Mouse (Mus musculus) C2C12 (cell line): ENCODE results near the gene Rbfox3. TPM values are rescaled to one million over a fixed set of nuclear protein-coding genes. Genes with fewer than 3 reads are reported as not detected.

Experiments used
- H3K27me3 ChIP-seq: one replicate; pipeline ENCODE4 v1.6.1; 2011; ENCODE audit not compliant: control insufficient read depth, insufficient read depth, insufficient read length
- H3K36me3 ChIP-seq: one replicate; pipeline ENCODE4 v1.6.1; 2011; ENCODE audit not compliant: control insufficient read depth, insufficient read depth
- H3K4me3 ChIP-seq: one replicate; pipeline ENCODE4 v1.5.1; 2011; ENCODE audit warnings: mild to moderate bottlenecking, control low read depth; ENCODE audit not compliant: poor library complexity, insufficient read depth, severe bottlenecking
- H3K79me2 ChIP-seq: one replicate; pipeline ENCODE4 v1.6.1; 2011; ENCODE audit not compliant: control insufficient read depth, insufficient read depth
- H3K79me3 ChIP-seq: one replicate; pipeline ENCODE4 v1.6.1; 2011; ENCODE audit warnings: low read depth, control low read depth
- H3ac ChIP-seq: one replicate; pipeline ENCODE3; 2011; ENCODE audit warnings: low read depth; ENCODE audit not compliant: control insufficient read depth, insufficient read length
- CEBPB ChIP-seq: IDR thresholded peaks from one replicate; pipeline ENCODE4 v1.6.1; 2011; ENCODE audit warnings: low read depth, mild to moderate bottlenecking, control low read depth, moderate library complexity
- CTCF ChIP-seq: IDR thresholded peaks from one replicate; pipeline ENCODE4 v1.5.1; 2011; ENCODE audit not compliant: control insufficient read depth, insufficient read depth, insufficient read length
- FOSL1 ChIP-seq: IDR thresholded peaks from one replicate; pipeline ENCODE4 v1.8.0; 2011; ENCODE audit warnings: mild to moderate bottlenecking, low read length; ENCODE audit not compliant: poor library complexity, insufficient read depth, severe bottlenecking
- MAX ChIP-seq: IDR thresholded peaks from one replicate; pipeline ENCODE4 v1.6.1; 2011; ENCODE audit warnings: mild to moderate bottlenecking, control low read depth
- MYOD1 ChIP-seq: IDR thresholded peaks from one replicate; pipeline ENCODE4 v1.6.1; 2011; ENCODE audit warnings: low read depth; ENCODE audit not compliant: control insufficient read depth, insufficient read length
- MYOG ChIP-seq: IDR thresholded peaks from one replicate; pipeline ENCODE4 v1.6.1; 2011; ENCODE audit not compliant: control insufficient read depth, insufficient read length; ENCODE audit errors: extremely low read depth
- USF1 ChIP-seq: IDR thresholded peaks from one replicate; pipeline ENCODE4 v1.6.1; 2011; ENCODE audit warnings: low read depth, mild to moderate bottlenecking, control low read depth, moderate library complexity
- polyA plus RNA-seq: library from polyadenylated mRNA; unstranded; fragments of >200 nt; fragmentation: generic; extraction: Trizol; gene quantifications from one replicate; pipeline ENCODE4 v1.2.1, GENCODE M21; 2012; ENCODE audit warnings: missing spikeins

Rbfox3 gene
- polyA plus RNA-seq, 1 experiment: not detected

- Histone ChIP-seq H3K27me3 (peaks cover 45% of the 10 kb centered on the region), H3K79me2 (no peaks in the 10 kb centered on the region), H3K4me3 (no peak overlapping the region)
These were observed 172.3 kb downstream of the Rbfox3 start for GRCm38 (mm10) chr11:118738855-118739832.

GRCm38 (mm10) chr11:118738323-118738722 lies 173.1 kb downstream of the Rbfox3 start:
- no peak overlapping the region for H3ac ChIP-seq
- H3K4me3 ChIP-seq: no peak overlapping the region
- no peaks in the 10 kb centered on the region for H3K79me3 ChIP-seq

More at GRCm38 (mm10) chr11:118738855-118739832, 172.3 kb downstream of the Rbfox3 start:
- H3K36me3 ChIP-seq: no peaks in the 10 kb centered on the region
- no peak overlapping the region for H3ac ChIP-seq
- TF ChIP-seq MYOD1 (no peak), FOSL1 (no peak), CEBPB (no peak), MYOG (no peak), CTCF (peak; percentile 82), MAX (no peak), USF1 (peak; percentile 78)
- no peaks in the 10 kb centered on the region for H3K79me3 ChIP-seq

GRCm38 (mm10) chr11:118737821-118738220 lies 173.6 kb downstream of the Rbfox3 start:
- Histone ChIP-seq H3K4me3 (no peak overlapping the region), H3K79me2 (no peaks in the 10 kb centered on the region), H3K27me3 (peaks cover 46% of the 10 kb centered on the region), H3ac (no peak overlapping the region), H3K79me3 (no peaks in the 10 kb centered on the region), H3K36me3 (no peaks in the 10 kb centered on the region)
- TF ChIP-seq MYOG: no peak
- no peak for TF ChIP-seq USF1
- TF ChIP-seq MAX: no peak
- no peak for TF ChIP-seq MYOD1
- TF ChIP-seq CTCF: no peak
- TF ChIP-seq FOSL1: no peak
- TF ChIP-seq CEBPB: no peak

More at GRCm38 (mm10) chr11:118738323-118738722, 173.1 kb downstream of the Rbfox3 start:
- no peaks in the 10 kb centered on the region for H3K36me3 ChIP-seq
- H3K79me2 ChIP-seq: no peaks in the 10 kb centered on the region
- no peak for TF ChIP-seq FOSL1
- no peak for TF ChIP-seq MYOD1
- no peak for TF ChIP-seq USF1
- peaks cover 46% of the 10 kb centered on the region for H3K27me3 ChIP-seq

- Histone ChIP-seq H3ac (no peak overlapping the region), H3K79me3 (no peaks in the 10 kb centered on the region), H3K79me2 (no peaks in the 10 kb centered on the region), H3K36me3 (no peaks in the 10 kb centered on the region), H3K27me3 (peaks cover 50% of the 10 kb centered on the region), H3K4me3 (no peak overlapping the region)
- TF ChIP-seq MYOD1 (no peak), FOSL1 (no peak), MYOG (no peak), CEBPB (no peak)
These were observed 174.4 kb downstream of the Rbfox3 start for GRCm38 (mm10) chr11:118736993-118737392.

- Histone ChIP-seq H3K27me3 (peaks cover 47% of the 10 kb centered on the region), H3K36me3 (no peaks in the 10 kb centered on the region), H3K79me3 (no peaks in the 10 kb centered on the region), H3ac (no peak overlapping the region), H3K4me3 (no peak overlapping the region), H3K79me2 (no peaks in the 10 kb centered on the region)
- TF ChIP-seq MYOD1 (no peak), CTCF (no peak), USF1 (no peak)
These were observed 179.7 kb downstream of the Rbfox3 start for GRCm38 (mm10) chr11:118731655-118732054.

GRCm38 (mm10) chr11:118729373-118729772 lies 182.0 kb downstream of the Rbfox3 start:
- H3K79me3 ChIP-seq: no peaks in the 10 kb centered on the region
- no peak overlapping the region for H3ac ChIP-seq
- no peaks in the 10 kb centered on the region for H3K36me3 ChIP-seq
- H3K79me2 ChIP-seq: no peaks in the 10 kb centered on the region
- TF ChIP-seq MYOD1: no peak
- no peak for TF ChIP-seq MAX
- TF ChIP-seq FOSL1: no peak
- no peak for TF ChIP-seq CTCF
- no peak for TF ChIP-seq USF1
- no peak for TF ChIP-seq MYOG
- no peak for TF ChIP-seq CEBPB
- H3K27me3 ChIP-seq: peaks cover 38% of the 10 kb centered on the region
- no peak overlapping the region for H3K4me3 ChIP-seq
